Mouse (Mus musculus): ENCODE results near the gene Klhl29. TPM values are rescaled to one million over a fixed set of nuclear protein-coding genes. Genes with fewer than 3 reads are reported as not detected.

Klhl29 gene
- polyA plus RNA-seq, 1 experiment: 1.1 TPM

DNA sequence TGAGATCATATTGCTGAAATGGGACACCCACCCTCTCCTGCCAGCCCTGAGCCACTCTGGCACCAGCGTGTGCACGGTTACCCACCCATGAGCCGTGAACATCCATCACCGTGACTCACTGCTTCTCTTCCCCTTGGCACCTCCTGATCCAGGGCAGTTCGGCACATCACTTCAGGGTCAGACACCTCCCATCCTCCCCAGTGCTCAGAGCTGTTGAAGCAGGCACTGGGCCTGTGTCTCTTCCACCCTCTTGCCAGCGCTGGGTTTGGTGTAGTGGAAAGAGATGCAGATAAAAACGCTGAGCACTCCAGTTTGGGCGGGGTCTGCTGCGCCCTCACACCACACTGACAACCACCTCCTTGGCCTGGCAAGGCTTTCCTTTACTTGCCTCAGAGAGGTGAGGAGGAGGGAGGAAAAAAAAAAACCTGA is 129.3 kb downstream of the Klhl29 start:
- H3K36me3 ChIP-seq (ENCODE audit: control insufficient read depth, insufficient read depth, low read length): no peaks in the 10 kb centered on the region
- H3K27me3 ChIP-seq (ENCODE audit: control insufficient read depth, insufficient read depth, low read length): no peaks in the 10 kb centered on the region
- no peak overlapping the region for H3K4me3 ChIP-seq (ENCODE audit: control insufficient read depth, low read depth, low read length)
- TF ChIP-seq CTCF (IDR thresholded peaks at IDR 0.05; ENCODE audit: control insufficient read depth, insufficient read depth, insufficient replicate concordance, low read depth, low read length): no peak
- TF ChIP-seq POLR2A (IDR thresholded peaks at IDR 0.05; ENCODE audit: control insufficient read depth, low read depth, low read length): no peak
- peaks cover 2% of the 10 kb centered on the region for H3K4me1 ChIP-seq (ENCODE audit: control insufficient read depth, insufficient read depth, low read length)
- H3K27ac ChIP-seq (ENCODE audit: control insufficient read depth, insufficient read depth, low read depth, low read length): peak overlapping the region; percentile 12; the same call in 1 of the 2 replicates

DNA sequence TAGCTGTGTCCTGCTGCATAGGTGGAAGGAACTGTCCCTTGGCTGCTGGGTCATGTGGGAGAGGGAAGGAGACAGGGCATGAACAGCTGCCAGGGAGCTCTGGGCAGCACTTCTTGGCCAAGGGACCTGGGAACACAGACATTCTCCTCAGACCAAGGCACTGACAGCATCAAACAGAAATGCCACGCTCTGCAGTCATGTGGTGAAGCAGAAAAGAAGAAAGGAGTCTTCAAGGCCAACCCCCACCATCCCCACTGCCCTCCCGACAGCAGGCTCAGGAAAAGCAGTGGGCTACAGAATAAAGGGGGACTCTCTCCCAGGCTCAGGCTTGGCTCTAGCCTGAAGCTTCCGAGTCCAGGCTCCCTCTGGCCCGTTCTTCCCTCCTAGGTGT is 130.3 kb downstream of the Klhl29 start:
- Histone ChIP-seq H3K27ac (ENCODE audit: control insufficient read depth, insufficient read depth, low read depth, low read length) (no peak overlapping the region), H3K4me3 (ENCODE audit: control insufficient read depth, low read depth, low read length) (no peak overlapping the region), H3K27me3 (ENCODE audit: control insufficient read depth, insufficient read depth, low read length) (no peaks in the 10 kb centered on the region), H3K4me1 (ENCODE audit: control insufficient read depth, insufficient read depth, low read length) (peaks cover 2% of the 10 kb centered on the region), H3K36me3 (ENCODE audit: control insufficient read depth, insufficient read depth, low read length) (no peaks in the 10 kb centered on the region)
- TF ChIP-seq POLR2A (IDR thresholded peaks at IDR 0.05; ENCODE audit: control insufficient read depth, low read depth, low read length): no peak
- no peak for TF ChIP-seq CTCF (IDR thresholded peaks at IDR 0.05; ENCODE audit: control insufficient read depth, insufficient read depth, insufficient replicate concordance, low read depth, low read length)

DNA sequence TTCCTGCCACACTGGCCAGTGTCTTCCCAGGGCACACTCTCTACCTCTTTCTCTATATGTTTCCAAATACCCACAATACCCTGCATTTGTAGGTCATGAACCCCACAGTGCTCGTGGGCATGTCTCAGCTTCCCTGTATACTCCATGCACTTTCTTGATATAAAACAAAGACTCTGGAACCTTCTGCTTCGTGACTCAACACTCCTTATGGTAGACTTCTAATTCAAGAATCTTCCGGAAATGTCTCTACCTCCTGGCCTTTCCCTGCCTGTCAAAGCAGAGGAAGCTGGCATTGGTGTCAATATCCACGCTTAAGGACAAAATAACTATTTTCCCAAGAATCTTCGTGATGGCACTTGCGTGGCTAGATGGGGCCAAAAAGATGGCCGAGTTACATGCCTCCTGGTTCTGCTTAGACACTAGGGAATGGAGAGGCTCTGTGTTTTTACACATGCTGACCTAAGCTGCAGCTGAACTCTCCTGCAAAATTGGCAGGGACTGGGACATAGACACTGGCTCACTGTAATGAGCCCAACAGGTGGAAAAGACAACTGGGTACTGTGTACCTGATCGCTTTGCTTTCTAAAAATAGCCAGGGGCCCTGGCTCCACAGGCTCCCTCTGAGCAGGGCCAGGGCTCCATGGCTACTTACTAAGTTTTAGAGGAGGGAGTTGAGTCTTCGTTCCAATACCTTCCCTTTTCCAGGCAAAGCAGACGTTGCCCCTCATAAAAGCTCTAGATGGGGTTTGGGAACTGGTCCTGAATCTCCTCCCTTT is 130.9 kb downstream of the Klhl29 start:
- Histone ChIP-seq H3K4me1 (ENCODE audit: control insufficient read depth, insufficient read depth, low read length) (peaks cover 2% of the 10 kb centered on the region), H3K36me3 (ENCODE audit: control insufficient read depth, insufficient read depth, low read length) (no peaks in the 10 kb centered on the region), H3K27me3 (ENCODE audit: control insufficient read depth, insufficient read depth, low read length) (no peaks in the 10 kb centered on the region), H3K27ac (ENCODE audit: control insufficient read depth, insufficient read depth, low read depth, low read length) (no peak overlapping the region), H3K4me3 (ENCODE audit: control insufficient read depth, low read depth, low read length) (no peak overlapping the region)
- no peak for TF ChIP-seq POLR2A (IDR thresholded peaks at IDR 0.05; ENCODE audit: control insufficient read depth, low read depth, low read length)
- no peak for TF ChIP-seq CTCF (IDR thresholded peaks at IDR 0.05; ENCODE audit: control insufficient read depth, insufficient read depth, insufficient replicate concordance, low read depth, low read length)

DNA sequence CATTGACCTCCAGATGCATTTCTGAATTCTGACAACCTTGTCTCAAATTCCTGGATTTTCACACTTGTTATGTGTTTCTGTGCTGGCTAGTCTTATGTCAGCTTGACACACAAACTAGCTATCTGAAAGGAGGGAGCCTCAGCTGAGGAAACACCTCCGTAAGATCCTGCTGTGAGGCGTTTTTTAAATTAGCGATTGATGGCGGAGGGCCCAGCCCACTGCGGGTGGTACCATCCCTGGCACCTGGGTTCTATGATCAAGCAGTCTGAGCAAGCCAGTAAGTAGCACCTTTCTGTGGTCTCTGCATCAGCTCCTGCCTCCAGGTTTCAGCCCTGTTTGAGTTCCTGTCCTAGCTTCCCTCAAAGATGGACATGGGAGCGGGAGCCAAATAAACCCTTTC is 131.6 kb downstream of the Klhl29 start:
- H3K27ac ChIP-seq (ENCODE audit: control insufficient read depth, insufficient read depth, low read depth, low read length): no peak overlapping the region
- H3K4me3 ChIP-seq (ENCODE audit: control insufficient read depth, low read depth, low read length): no peak overlapping the region
- no peak for TF ChIP-seq POLR2A (IDR thresholded peaks at IDR 0.05; ENCODE audit: control insufficient read depth, low read depth, low read length)
- TF ChIP-seq CTCF (IDR thresholded peaks at IDR 0.05; ENCODE audit: control insufficient read depth, insufficient read depth, insufficient replicate concordance, low read depth, low read length): no peak
- no peaks in the 10 kb centered on the region for H3K36me3 ChIP-seq (ENCODE audit: control insufficient read depth, insufficient read depth, low read length)
- peaks cover 2% of the 10 kb centered on the region for H3K4me1 ChIP-seq (ENCODE audit: control insufficient read depth, insufficient read depth, low read length)
- H3K27me3 ChIP-seq (ENCODE audit: control insufficient read depth, insufficient read depth, low read length): no peaks in the 10 kb centered on the region

DNA sequence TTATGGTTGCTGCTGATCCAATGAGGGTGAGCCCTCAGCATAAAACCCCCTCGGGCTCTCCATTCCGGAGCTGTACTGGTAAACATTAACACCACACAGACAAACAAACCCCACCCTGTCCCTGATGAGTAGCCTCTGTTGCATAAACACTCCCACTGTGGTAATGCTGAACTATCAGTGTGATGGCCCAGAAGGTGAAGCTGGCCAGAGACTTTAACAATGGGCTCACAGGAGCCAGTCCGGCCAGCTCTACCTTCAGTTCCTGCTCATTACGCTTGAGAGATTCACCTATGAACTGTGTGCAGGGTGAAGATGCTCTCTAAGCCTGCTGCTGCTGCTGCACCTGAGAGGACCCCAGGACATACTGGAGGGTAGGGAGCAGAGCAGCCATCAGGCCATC is 132.0 kb downstream of the Klhl29 start:
- Histone ChIP-seq H3K4me3 (ENCODE audit: control insufficient read depth, low read depth, low read length) (no peak overlapping the region), H3K27me3 (ENCODE audit: control insufficient read depth, insufficient read depth, low read length) (no peaks in the 10 kb centered on the region), H3K27ac (ENCODE audit: control insufficient read depth, insufficient read depth, low read depth, low read length) (no peak overlapping the region), H3K4me1 (ENCODE audit: control insufficient read depth, insufficient read depth, low read length) (peaks cover 2% of the 10 kb centered on the region), H3K36me3 (ENCODE audit: control insufficient read depth, insufficient read depth, low read length) (no peaks in the 10 kb centered on the region)
- TF ChIP-seq CTCF (IDR thresholded peaks at IDR 0.05; ENCODE audit: control insufficient read depth, insufficient read depth, insufficient replicate concordance, low read depth, low read length) (no peak), POLR2A (IDR thresholded peaks at IDR 0.05; ENCODE audit: control insufficient read depth, low read depth, low read length) (no peak)

DNA sequence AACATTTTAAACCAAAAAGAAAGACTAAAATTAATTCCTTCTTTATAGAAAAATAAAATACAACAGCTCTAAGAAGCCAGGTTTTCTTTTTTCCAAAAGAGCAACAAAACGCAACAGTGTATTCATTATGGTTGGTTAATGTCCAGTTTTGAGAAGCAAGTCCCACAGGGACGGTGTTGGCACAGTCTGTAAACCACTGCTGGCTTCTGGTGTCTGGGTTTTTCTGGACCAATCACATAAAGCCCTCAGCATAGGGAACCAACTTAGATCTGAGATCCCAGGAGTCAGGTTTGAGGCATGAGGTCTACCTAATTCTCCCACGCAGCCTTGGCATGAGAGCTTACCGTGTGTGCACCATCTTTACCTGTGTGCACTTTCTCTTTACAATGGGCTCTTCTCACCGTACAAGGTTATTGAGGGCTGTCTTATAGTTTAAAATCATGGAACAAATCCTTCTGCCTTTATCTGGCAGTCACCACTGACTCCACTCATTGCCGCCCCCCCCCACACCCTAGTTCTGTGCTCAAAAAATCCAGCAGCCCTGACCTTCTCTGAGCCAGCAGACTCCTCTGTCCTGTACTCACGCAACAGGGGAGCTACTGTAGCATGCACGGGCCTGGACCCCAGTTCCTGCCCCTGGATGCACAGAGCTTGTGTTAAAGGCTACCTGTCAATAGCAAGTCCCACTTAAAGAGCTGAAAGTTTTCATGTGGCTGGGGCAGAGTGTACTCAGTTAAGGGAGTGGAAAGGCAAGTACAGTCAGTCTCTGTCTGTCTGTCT is 132.7 kb downstream of the Klhl29 start:
- Histone ChIP-seq H3K27me3 (ENCODE audit: control insufficient read depth, insufficient read depth, low read length) (no peaks in the 10 kb centered on the region), H3K27ac (ENCODE audit: control insufficient read depth, insufficient read depth, low read depth, low read length) (no peak overlapping the region), H3K4me3 (ENCODE audit: control insufficient read depth, low read depth, low read length) (no peak overlapping the region), H3K4me1 (ENCODE audit: control insufficient read depth, insufficient read depth, low read length) (peaks cover 2% of the 10 kb centered on the region), H3K36me3 (ENCODE audit: control insufficient read depth, insufficient read depth, low read length) (no peaks in the 10 kb centered on the region)
- TF ChIP-seq POLR2A (IDR thresholded peaks at IDR 0.05; ENCODE audit: control insufficient read depth, low read depth, low read length) (no peak), CTCF (IDR thresholded peaks at IDR 0.05; ENCODE audit: control insufficient read depth, insufficient read depth, insufficient replicate concordance, low read depth, low read length) (no peak)

DNA sequence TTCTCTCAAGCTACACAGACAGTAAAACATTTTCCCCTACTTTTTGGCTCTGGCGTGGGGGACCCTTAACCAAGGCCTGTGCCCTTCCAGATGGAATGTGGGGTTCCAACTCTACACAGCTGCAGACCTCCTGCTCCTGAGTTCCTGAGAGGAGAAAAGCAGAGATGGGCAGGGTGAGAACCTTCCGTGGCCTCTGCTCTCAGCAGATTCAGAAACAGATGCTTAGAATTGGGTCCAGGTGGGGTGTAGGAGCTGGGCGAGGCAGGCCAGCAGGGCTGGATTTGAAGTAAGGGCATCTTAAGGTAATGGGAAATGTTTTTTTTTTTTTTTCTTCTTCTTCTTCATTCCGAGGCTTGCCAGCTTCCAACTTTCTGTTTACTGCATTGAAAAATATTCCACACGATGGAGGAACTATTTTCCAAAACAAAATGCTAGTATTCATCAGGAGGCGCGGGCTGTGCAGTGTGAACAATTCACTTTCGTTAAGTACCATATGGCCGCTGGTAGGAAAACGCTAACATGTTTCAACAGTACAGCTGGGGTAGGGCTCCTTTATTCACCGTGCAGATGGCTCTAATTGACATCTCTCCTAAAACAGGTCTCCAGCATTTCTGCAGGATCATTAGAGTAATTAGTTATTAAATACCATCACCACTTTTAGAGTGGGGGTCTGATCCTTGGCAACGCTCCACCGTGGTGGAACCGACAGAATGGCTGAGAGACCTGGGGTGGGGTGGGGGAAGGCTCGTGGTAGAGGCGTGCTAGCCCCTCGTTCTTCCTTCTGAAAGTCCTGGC is 135.8 kb downstream of the Klhl29 start:
- H3K4me1 ChIP-seq (ENCODE audit: control insufficient read depth, insufficient read depth, low read length): no peaks in the 10 kb centered on the region
- no peaks in the 10 kb centered on the region for H3K27me3 ChIP-seq (ENCODE audit: control insufficient read depth, insufficient read depth, low read length)
- no peak overlapping the region for H3K27ac ChIP-seq (ENCODE audit: control insufficient read depth, insufficient read depth, low read depth, low read length)
- H3K36me3 ChIP-seq (ENCODE audit: control insufficient read depth, insufficient read depth, low read length): no peaks in the 10 kb centered on the region
- H3K4me3 ChIP-seq (ENCODE audit: control insufficient read depth, low read depth, low read length): no peak overlapping the region
- TF ChIP-seq POLR2A (IDR thresholded peaks at IDR 0.05; ENCODE audit: control insufficient read depth, low read depth, low read length) (no peak), CTCF (IDR thresholded peaks at IDR 0.05; ENCODE audit: control insufficient read depth, insufficient read depth, insufficient replicate concordance, low read depth, low read length) (no peak)

Measured in testis, adult 2 months (tissue).